Comparison of ENCODE assay signal across 11 mouse cellular contexts in genomic region chr12:16844623-16845592, GRCm38 (mm10). TPM values are rescaled to one million over a fixed set of nuclear protein-coding genes. Genes with fewer than 3 reads are reported as not detected.
A peak's percentile ranks its signal among the peaks of the same experiment; 100 is the strongest.
DNase-seq lines count a peak whose midpoint lies in the region; ATAC-seq and TF ChIP-seq lines count a peak whose summit lies in the region.
"Had no signal": no experiment of that assay in that cellular context is flagged by ENCODE, and none has a peak within 500 bp of the region (broad histone marks: within the 10 kb centered on the region; RNA-seq: fewer than 3 reads in every experiment).

No protein-coding gene starts in this region.

- peak overlapping the region; percentile 64 for H3K27ac ChIP-seq in gastrocnemius, adult 2 months
- H3K27ac ChIP-seq in limb, embryonic 13.5 days: no peak overlapping the region
- H3K27ac ChIP-seq in forebrain, embryonic 14.5 days (ENCODE audit: low read depth, low read length): no peak overlapping the region
- H3K27ac ChIP-seq in forebrain, embryonic 12.5 days: no peak overlapping the region

- no peaks in the 10 kb centered on the region for H3K9me3 ChIP-seq in limb, embryonic 13.5 days
- no peaks in the 10 kb centered on the region for H3K9me3 ChIP-seq in forebrain, embryonic 14.5 days (replicated peaks; ENCODE audit: control insufficient read depth, low read length)
- no peaks in the 10 kb centered on the region for H3K9me3 ChIP-seq in forebrain, embryonic 12.5 days

- no peak for TF ChIP-seq CTCF in gastrocnemius, adult 2 months (IDR thresholded peaks at IDR 0.05)

- H3K4me1 ChIP-seq in limb, embryonic 13.5 days: peaks cover 7% of the 10 kb centered on the region
- H3K4me1 ChIP-seq in forebrain, embryonic 14.5 days (ENCODE audit: control insufficient read depth, insufficient read depth, low read length): no peaks in the 10 kb centered on the region
- H3K4me1 ChIP-seq in forebrain, embryonic 12.5 days: peaks cover 3% of the 10 kb centered on the region; the same call in 1 of the 2 replicates

- H3K4me3 ChIP-seq in gastrocnemius, adult 2 months: no peak overlapping the region
- H3K4me3 ChIP-seq in limb, embryonic 13.5 days: no peak overlapping the region
- no peak overlapping the region for H3K4me3 ChIP-seq in forebrain, embryonic 14.5 days (ENCODE audit: low read depth, low read length)
- H3K4me3 ChIP-seq in forebrain, embryonic 12.5 days (replicated peaks): no peak overlapping the region
- H3K4me3 ChIP-seq: myocyte had no signal

- intact Hi-C loops in gastrocnemius, adult 2 months (cut with DNase I): no loop called here

- DNase-seq in gastrocnemius, adult 2 months: no peak
- DNase-seq in gastrocnemius, adult 8-10 months (ENCODE audit: low spot score in 2 of 2): no peak
- peak; percentile 20 for DNase-seq in MN1 (ENCODE audit: low spot score)
- DNase-seq in forelimb bud, embryonic 11.5 days (ENCODE audit: low read depth, low spot score): peak; percentile 33
- no peak for DNase-seq in forebrain, embryonic 14.5 days (ENCODE audit: low spot score)
- DNase-seq in layer of hippocampus, postnatal 14 days (ENCODE audit: low spot score in 2 of 2): no peak
- DNase-seq: adrenal gland, adult 8-10 months had no signal

- 52% methylated on average over 13 of the region's 14 CpGs for WGBS in limb, embryonic 13.5 days
- 48% methylated on average over 12 of the region's 14 CpGs for WGBS in forebrain, embryonic 14.5 days
- WGBS in forebrain, embryonic 12.5 days: 64% methylated on average over 14 of the region's 14 CpGs

- H3K9ac ChIP-seq in limb, embryonic 13.5 days: no peak overlapping the region
- no peak overlapping the region for H3K9ac ChIP-seq in forebrain, embryonic 14.5 days (ENCODE audit: low read length)
- no peak overlapping the region for H3K9ac ChIP-seq in forebrain, embryonic 12.5 days

- H3K36me3 ChIP-seq in limb, embryonic 13.5 days: no peaks in the 10 kb centered on the region
- no peaks in the 10 kb centered on the region for H3K36me3 ChIP-seq in forebrain, embryonic 14.5 days (ENCODE audit: control insufficient read depth, insufficient read depth, low read length)
- H3K36me3 ChIP-seq in forebrain, embryonic 12.5 days (replicated peaks): no peaks in the 10 kb centered on the region

- H3K27me3 ChIP-seq in limb, embryonic 13.5 days: no peaks in the 10 kb centered on the region
- no peaks in the 10 kb centered on the region for H3K27me3 ChIP-seq in forebrain, embryonic 14.5 days (replicated peaks; ENCODE audit: control insufficient read depth, insufficient read depth, low read length)
- no peaks in the 10 kb centered on the region for H3K27me3 ChIP-seq in forebrain, embryonic 12.5 days
- H3K27me3 ChIP-seq: CH12.LX had no signal

- ATAC-seq in limb, embryonic 13.5 days (ENCODE audit: low FRiP score, low read depth): peak; percentile 54; the same call in 1 of the 2 replicates
- no peak for ATAC-seq in forebrain, embryonic 14.5 days
- ATAC-seq in forebrain, embryonic 12.5 days (ENCODE audit: low FRiP score): no peak

- no peak overlapping the region for H3K4me2 ChIP-seq in limb, embryonic 13.5 days (replicated peaks)
- no peak overlapping the region for H3K4me2 ChIP-seq in forebrain, embryonic 14.5 days (ENCODE audit: low read length)
- H3K4me2 ChIP-seq in forebrain, embryonic 12.5 days: no peak overlapping the region

RNA-seq across cellular contexts. Expression of gene E2f6, which starts 34.1 kb away (rescaled TPM):
- 100 to 1,000 TPM; 139 to 159 TPM for total RNA-seq in gastrocnemius, adult 2 months (2021)
- 100 to 1,000 TPM; 136 to 196 (median 151) TPM for total RNA-seq in gastrocnemius, adult 8-10 months (2022)
- polyA plus RNA-seq in limb, embryonic 13.5 days (2015; fragmentation: Nextera tagmentation; extraction: Ambion mirVana): 58.3 and 59.8 TPM in 2 replicates
- 33.9 and 36.4 TPM in 2 replicates for polyA plus RNA-seq in forebrain, embryonic 14.5 days (2014; fragmentation: Nextera tagmentation; extraction: Ambion mirVana)
- 75.0 and 77.4 TPM in 2 replicates for polyA plus RNA-seq in forebrain, embryonic 12.5 days (2016; fragmentation: Nextera tagmentation; extraction: Ambion mirVana)
- 10 to 100 TPM; 22.6 to 27.3 TPM for total RNA-seq in layer of hippocampus, postnatal 14 days (2021)

RNA-seq across cellular contexts. Expression of gene Greb1, which starts 44.2 kb away (rescaled TPM):
- 1 to 10 TPM in 1 of 2 experiments, under 1 TPM in 1; 0.38 to 2.3 TPM for total RNA-seq in gastrocnemius, adult 2 months (2021)
- total RNA-seq in gastrocnemius, adult 8-10 months (2022): 1 to 10 TPM in 3 of 4 experiments, under 1 TPM in 1; 0.27 to 5.3 (median 1.1) TPM
- 2.6 and 2.8 TPM in 2 replicates for polyA plus RNA-seq in limb, embryonic 13.5 days (2015; fragmentation: Nextera tagmentation; extraction: Ambion mirVana)
- 0.17 and 0.46 TPM in 2 replicates for polyA plus RNA-seq in forebrain, embryonic 14.5 days (2014; fragmentation: Nextera tagmentation; extraction: Ambion mirVana)
- polyA plus RNA-seq in forebrain, embryonic 12.5 days (2016; fragmentation: Nextera tagmentation; extraction: Ambion mirVana): 2.4 and 2.5 TPM in 2 replicates
- total RNA-seq in layer of hippocampus, postnatal 14 days (2021): 1 to 10 TPM in 1 of 2 experiments, under 1 TPM in 1; 0.62 to 1.1 TPM
- total RNA-seq: CH12.LX had no signal

RNA-seq across cellular contexts. Expression of gene Rock2, which starts 49.8 kb away (rescaled TPM):
- 100 to 1,000 TPM in 1 of 2 experiments, 10 to 100 TPM in 1; 86.0 to 103 TPM for total RNA-seq in gastrocnemius, adult 2 months (2021)
- 100 to 1,000 TPM in 1 of 4 experiments, 10 to 100 TPM in 3; 76.4 to 106 (median 80.8) TPM for total RNA-seq in gastrocnemius, adult 8-10 months (2022)
- polyA plus RNA-seq in limb, embryonic 13.5 days (2015; fragmentation: Nextera tagmentation; extraction: Ambion mirVana): 14.7 and 14.9 TPM in 2 replicates
- 12.1 and 13.8 TPM in 2 replicates for polyA plus RNA-seq in forebrain, embryonic 14.5 days (2014; fragmentation: Nextera tagmentation; extraction: Ambion mirVana)
- polyA plus RNA-seq in forebrain, embryonic 12.5 days (2016; fragmentation: Nextera tagmentation; extraction: Ambion mirVana): 21.0 and 22.9 TPM in 2 replicates
- total RNA-seq in layer of hippocampus, postnatal 14 days (2021): 100 to 1,000 TPM in 1 of 2 experiments, 10 to 100 TPM in 1; 99.1 to 100 TPM

Comparison
In these comparisons a context has a peak if more than half of its experiments do, and no peak if none do; other contexts are left out.
1. DNase-seq: peak in MN1 (single experiment) and forelimb bud, embryonic 11.5 days (single experiment); none in gastrocnemius, adult 2 months (single experiment), gastrocnemius, adult 8-10 months (0 of 2), forebrain, embryonic 14.5 days (single experiment) and layer of hippocampus, postnatal 14 days (0 of 2).
2. RNA of gene E2f6, which starts 34.1 kb away (total RNA-seq): 139 to 159 TPM in gastrocnemius, adult 2 months and 136 to 196 TPM in gastrocnemius, adult 8-10 months; 22.6 to 27.3 TPM in layer of hippocampus, postnatal 14 days; every median in the first group is over 4 times any median in the second.